Mouse (Mus musculus): ENCODE data around the gene Nrbf2.

DNA sequence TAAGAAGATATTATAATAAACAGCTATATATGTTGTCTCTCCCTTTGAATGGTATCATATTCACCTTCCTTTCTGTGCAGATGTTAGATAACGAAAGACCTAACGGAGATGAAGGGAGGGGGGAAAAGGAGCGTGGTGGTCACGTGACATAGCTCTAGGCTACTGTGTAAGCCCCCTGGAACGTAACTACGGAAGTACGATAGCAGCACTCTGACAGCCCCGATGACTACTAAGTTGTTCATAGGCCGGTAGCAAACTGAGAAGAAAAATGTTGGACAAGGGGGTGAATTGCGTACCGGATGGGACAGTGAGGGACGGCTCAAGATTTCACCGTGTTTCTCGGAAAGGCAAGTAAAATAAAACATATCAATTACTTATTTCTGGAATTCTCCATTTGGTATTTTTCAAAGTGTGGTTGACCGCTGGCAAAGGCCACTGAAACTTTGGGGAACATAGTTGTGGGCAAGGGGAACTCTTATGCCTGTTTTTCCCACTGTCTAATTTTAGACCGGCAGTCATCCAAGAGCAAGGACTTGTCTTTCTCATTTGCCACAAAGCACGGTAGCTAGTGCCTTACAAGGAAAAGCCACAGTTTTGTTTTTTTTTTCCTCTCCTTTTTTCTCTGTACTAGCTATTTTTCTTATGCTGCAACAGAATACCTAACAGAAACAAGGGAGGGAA lies 12.2 kb upstream of the Nrbf2 start:
- TF ChIP-seq CTCF (IDR thresholded peaks at IDR 0.05; ENCODE audit: borderline replicate concordance, control insufficient read depth, extremely low read depth, insufficient read depth, low read length, poor library complexity) (no peak), POLR2A (IDR thresholded peaks at IDR 0.05; ENCODE audit: control insufficient read depth, extremely low read depth, insufficient read depth, low read length, poor library complexity) (no peak)
